Mouse (Mus musculus) intestine, embryonic 16.5 days (tissue): ENCODE measurements at regions not wholly inside any gene's neighbourhood (a gene's known extent, or its start where the extent isn't known, plus 50 kb on each side); places are given as distances from the start of the nearest gene placed in this dataset.

Source experiments
- ATAC-seq: fragments of 200-750 bp; cut with Nextera tagmentation; 2 replicates; pipeline ENCODE4 v1.8.0; 2017; ENCODE audit warnings: moderate TSS enrichment, moderate library complexity
- H3K27ac ChIP-seq: fragments of 300-500 bp; sonication (generic); 2 replicates; pipeline ENCODE4 v1.5.1; 2014; ENCODE audit warnings: mild to moderate bottlenecking, low read length
- H3K27me3 ChIP-seq: fragments of 300-500 bp; sonication (generic); replicated peaks from 2 replicates; pipeline ENCODE4 v1.6.1; 2014; ENCODE audit warnings: low read length, control low read depth, mixed read lengths; ENCODE audit not compliant: control insufficient read depth, insufficient read depth
- H3K36me3 ChIP-seq: fragments of 300-500 bp; sonication (generic); 2 replicates; pipeline ENCODE4 v1.6.1; 2014; ENCODE audit warnings: low read length, control low read depth; ENCODE audit not compliant: control insufficient read depth, insufficient read depth
- H3K4me1 ChIP-seq: fragments of 300-500 bp; sonication (generic); 2 replicates; pipeline ENCODE4 v1.6.1; 2014; ENCODE audit warnings: low read length, control low read depth, mixed read lengths; ENCODE audit not compliant: control insufficient read depth, insufficient read depth
- H3K4me2 ChIP-seq: fragments of 300-500 bp; sonication (generic); 2 replicates; pipeline ENCODE4 v1.6.1; 2014; ENCODE audit warnings: low read depth, low read length, control low read depth
- H3K4me3 ChIP-seq: fragments of 300-500 bp; sonication (generic); 2 replicates; pipeline ENCODE4 v1.5.1; 2014; ENCODE audit warnings: mild to moderate bottlenecking, low read length
- H3K9ac ChIP-seq: fragments of 300-500 bp; sonication (generic); 2 replicates; pipeline ENCODE4 v1.6.1; 2014; ENCODE audit warnings: low read depth, low read length
- H3K9me3 ChIP-seq: fragments of 300-500 bp; sonication (generic); 2 replicates; pipeline ENCODE4 v1.6.1; 2016; ENCODE audit warnings: low read length, control low read depth; ENCODE audit not compliant: control insufficient read depth
- WGBS: fragments of 180-500 bp; shearing (Covaris S2); extraction: QIAGEN DNeasy Blood & Tissue Kit; methylation state at CpG from one replicate; pipeline ENCODE4 v1.1.7; 2014; 5-methylcytosine and 5-hydroxymethylcytosine counted together

DNA sequence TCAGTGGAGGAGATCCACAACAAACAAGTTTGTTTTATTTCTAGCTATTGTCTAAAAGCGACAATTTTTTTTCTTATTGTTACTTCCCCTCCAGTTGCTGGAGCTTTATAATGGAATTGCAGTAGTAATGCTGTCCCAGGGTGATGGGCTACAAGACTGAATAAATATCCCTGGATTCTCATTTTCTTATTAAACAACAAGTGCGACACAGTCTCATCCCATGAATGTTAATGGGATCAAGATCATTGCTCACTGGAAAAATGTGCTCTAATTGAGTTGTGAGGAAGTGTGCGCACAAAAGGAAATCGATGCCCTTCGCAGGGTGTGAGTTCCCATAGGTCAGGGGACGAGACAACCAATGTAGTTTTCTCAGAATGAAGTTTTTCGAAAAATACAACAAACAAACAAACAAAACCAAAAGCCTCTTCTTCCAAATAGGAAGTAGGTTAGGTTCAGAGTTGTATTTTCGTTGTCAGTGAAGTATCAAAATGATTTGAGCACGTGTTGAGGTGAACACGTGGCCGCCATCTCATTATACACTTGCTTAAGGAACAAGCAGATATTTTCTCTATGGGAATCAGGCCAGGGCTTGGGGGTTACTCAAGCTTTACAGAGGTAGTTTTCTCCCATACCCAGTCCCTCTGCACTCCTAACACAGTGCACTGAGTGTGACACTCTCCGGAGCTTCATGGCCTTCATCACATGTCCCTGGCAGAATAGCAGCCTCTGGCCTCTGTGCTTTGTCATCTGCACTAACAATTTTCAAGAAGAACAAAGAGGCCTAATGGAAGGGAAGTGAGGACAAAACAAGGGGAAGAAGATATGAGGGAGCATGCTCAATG lies 205.7 kb downstream of the Rnf152 start:
- H3K27ac ChIP-seq, result no peak overlapping the region
- H3K9ac ChIP-seq, result no peak overlapping the region
- no peaks in the 10 kb centered on the region for H3K4me1 ChIP-seq
- H3K4me2 ChIP-seq, result no peak overlapping the region
- H3K4me3 ChIP-seq, result no peak overlapping the region
- 83% methylated on average over 12 of the region's 12 CpGs for WGBS
- H3K36me3 ChIP-seq, result no peaks in the 10 kb centered on the region
- no peaks in the 10 kb centered on the region for H3K27me3 ChIP-seq
- no peaks in the 10 kb centered on the region for H3K9me3 ChIP-seq
- ATAC-seq, result no peak

DNA sequence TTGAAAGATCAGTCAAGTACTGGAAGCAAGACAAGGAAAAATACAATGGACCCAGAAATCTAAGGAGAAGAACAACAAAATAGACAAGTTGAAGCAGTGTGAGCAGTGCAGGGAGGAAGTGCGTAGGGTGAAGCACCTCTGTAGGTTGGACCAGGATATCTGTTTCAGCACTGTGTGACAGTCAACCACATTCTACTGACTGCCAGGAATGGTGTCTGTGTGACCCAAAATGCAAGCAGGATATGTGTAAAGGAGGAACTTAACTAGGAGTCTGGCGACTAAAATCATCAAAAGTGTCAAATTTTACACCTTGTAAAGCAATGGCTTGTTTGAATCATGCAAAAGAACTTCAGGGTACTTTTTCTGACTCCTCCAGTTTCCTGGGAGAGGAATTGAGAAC lies 207.7 kb downstream of the Rnf152 start:
- ATAC-seq, result no peak
- 83% methylated on average over 2 of the region's 2 CpGs for WGBS
- Histone ChIP-seq H3K9ac (no peak overlapping the region), H3K9me3 (no peaks in the 10 kb centered on the region), H3K4me3 (no peak overlapping the region), H3K4me2 (no peak overlapping the region), H3K27me3 (no peaks in the 10 kb centered on the region), H3K4me1 (no peaks in the 10 kb centered on the region), H3K36me3 (no peaks in the 10 kb centered on the region), H3K27ac (no peak overlapping the region)

DNA sequence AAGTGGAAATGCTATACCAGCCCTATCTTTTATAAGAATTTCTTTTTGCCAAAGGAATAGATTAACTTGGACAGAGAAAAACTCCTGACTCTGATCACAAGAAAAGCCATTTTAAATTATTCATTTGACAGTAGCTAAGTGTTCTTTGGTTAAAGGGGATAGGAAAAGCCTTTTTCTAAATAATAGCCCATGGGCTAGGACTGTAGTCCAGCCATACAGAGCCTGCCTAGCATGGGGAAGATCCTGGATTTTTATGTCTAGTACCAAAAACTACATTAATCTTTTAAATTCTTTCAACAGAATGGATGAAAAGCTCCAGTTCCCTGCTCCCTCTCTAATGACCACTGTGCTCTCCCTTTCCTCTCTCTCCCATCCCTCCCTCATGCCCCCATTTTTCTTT lies 208.5 kb downstream of the Rnf152 start:
- Histone ChIP-seq H3K27ac (no peak overlapping the region), H3K4me2 (no peak overlapping the region), H3K4me3 (no peak overlapping the region), H3K27me3 (no peaks in the 10 kb centered on the region), H3K36me3 (no peaks in the 10 kb centered on the region), H3K4me1 (no peaks in the 10 kb centered on the region), H3K9me3 (no peaks in the 10 kb centered on the region), H3K9ac (no peak overlapping the region)
- no peak for ATAC-seq

DNA sequence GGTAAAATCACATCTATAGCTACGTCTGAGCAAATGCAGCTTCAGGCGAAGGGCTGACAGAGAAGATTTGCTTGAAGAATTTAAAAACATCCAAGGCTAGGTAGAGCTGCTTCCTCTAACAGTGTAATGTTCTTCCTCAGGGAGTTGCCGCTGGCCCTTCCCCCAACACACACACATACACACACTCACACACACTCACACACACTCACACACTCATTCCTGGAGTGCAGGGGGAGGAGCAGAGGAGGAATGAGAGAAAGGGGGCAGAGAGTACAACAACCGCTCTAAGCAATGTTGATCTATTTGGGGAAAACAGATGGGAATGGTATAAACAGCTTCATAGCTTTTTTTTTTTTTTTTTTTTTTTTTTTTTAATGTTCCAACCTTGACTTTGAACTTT lies 232.6 kb downstream of the Rnf152 start:
- H3K4me2 ChIP-seq, result no peak overlapping the region
- no peak overlapping the region for H3K4me3 ChIP-seq
- no peak overlapping the region for H3K27ac ChIP-seq
- no peaks in the 10 kb centered on the region for H3K27me3 ChIP-seq
- WGBS, result 74% methylated on average over 4 of the region's 4 CpGs
- H3K9ac ChIP-seq, result no peak overlapping the region
- H3K9me3 ChIP-seq, result no peaks in the 10 kb centered on the region
- H3K36me3 ChIP-seq, result no peaks in the 10 kb centered on the region
- ATAC-seq, result peak; percentile 58; the same call in 1 of the 2 replicates
- peaks cover 5% of the 10 kb centered on the region; the same call in 1 of the 2 replicates for H3K4me1 ChIP-seq

DNA sequence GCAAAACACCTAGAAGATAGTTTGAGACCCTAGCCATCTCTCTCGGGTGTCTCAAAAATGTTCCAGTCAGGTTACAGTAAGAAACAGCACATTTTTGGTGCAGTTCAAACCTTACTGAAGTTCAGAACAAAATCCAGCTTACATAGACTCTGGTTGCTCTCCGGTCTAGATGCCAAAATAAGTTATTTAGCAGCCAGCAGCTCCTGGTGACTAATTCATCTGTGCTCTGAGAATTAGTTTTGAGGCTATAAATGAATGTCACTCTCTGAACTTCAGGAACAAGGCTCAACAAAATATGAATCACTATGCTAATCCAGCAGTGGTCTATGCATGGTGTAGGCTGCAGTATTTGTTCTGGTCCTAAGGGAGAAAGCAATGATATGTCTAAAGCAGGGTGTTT lies 238.6 kb downstream of the Rnf152 start:
- Histone ChIP-seq H3K4me1 (no peaks in the 10 kb centered on the region), H3K4me2 (no peak overlapping the region), H3K36me3 (no peaks in the 10 kb centered on the region), H3K9ac (no peak overlapping the region), H3K27ac (no peak overlapping the region), H3K27me3 (no peaks in the 10 kb centered on the region), H3K9me3 (no peaks in the 10 kb centered on the region), H3K4me3 (no peak overlapping the region)
- 72% methylated on average over 2 of the region's 2 CpGs for WGBS
- ATAC-seq, result no peak

DNA sequence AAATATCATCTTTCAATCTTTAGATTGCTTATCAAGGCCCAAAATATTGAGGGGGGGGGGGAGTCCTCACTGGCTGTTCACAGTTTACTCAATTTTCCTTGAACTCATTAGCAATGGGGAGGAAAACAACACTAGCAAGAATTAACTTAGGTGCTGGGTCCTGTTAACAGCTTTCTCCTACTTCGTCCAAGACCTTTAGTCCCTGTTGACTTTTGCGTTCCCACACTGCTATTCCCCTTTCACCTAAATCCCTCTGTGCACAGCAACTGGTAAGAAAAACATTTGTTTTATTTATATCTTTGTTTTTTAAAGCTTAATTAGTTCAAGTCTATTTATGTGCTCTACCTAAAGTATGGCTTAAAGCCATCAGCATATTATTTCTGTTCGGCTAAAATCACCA lies 240.3 kb downstream of the Rnf152 start:
- H3K27me3 ChIP-seq, result no peaks in the 10 kb centered on the region
- H3K9ac ChIP-seq, result no peak overlapping the region
- H3K36me3 ChIP-seq, result no peaks in the 10 kb centered on the region
- H3K4me1 ChIP-seq, result no peaks in the 10 kb centered on the region
- 86% methylated on average over 3 of the region's 3 CpGs for WGBS
- no peaks in the 10 kb centered on the region for H3K9me3 ChIP-seq
- H3K4me2 ChIP-seq, result no peak overlapping the region
- no peak overlapping the region for H3K27ac ChIP-seq
- no peak for ATAC-seq
- no peak overlapping the region for H3K4me3 ChIP-seq

DNA sequence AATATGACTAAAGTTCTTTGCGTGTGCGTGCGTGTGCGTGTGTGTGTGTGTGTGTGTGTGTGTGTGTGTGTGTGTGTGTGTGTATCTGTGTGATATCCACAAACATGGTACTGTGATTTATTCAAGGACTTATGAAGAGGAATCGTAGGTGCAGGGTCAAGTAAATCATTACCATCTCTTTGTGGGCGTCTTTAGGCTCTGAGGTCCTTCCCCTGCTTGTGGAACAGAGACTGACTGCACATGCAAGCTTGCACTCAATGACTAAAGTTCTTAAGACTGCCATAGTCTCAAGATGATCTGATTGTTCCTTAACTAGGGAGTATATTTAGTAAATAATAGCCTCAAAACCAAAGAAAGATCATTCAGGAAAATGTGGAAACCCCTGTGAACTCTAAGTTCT lies 241.1 kb downstream of the Rnf152 start:
- no peak overlapping the region for H3K9ac ChIP-seq
- WGBS, result 82% methylated on average over 6 of the region's 6 CpGs
- no peaks in the 10 kb centered on the region for H3K9me3 ChIP-seq
- H3K27ac ChIP-seq, result no peak overlapping the region
- no peaks in the 10 kb centered on the region for H3K27me3 ChIP-seq
- no peak overlapping the region for H3K4me2 ChIP-seq
- H3K4me1 ChIP-seq, result no peaks in the 10 kb centered on the region
- ATAC-seq, result no peak
- no peak overlapping the region for H3K4me3 ChIP-seq
- H3K36me3 ChIP-seq, result no peaks in the 10 kb centered on the region

DNA sequence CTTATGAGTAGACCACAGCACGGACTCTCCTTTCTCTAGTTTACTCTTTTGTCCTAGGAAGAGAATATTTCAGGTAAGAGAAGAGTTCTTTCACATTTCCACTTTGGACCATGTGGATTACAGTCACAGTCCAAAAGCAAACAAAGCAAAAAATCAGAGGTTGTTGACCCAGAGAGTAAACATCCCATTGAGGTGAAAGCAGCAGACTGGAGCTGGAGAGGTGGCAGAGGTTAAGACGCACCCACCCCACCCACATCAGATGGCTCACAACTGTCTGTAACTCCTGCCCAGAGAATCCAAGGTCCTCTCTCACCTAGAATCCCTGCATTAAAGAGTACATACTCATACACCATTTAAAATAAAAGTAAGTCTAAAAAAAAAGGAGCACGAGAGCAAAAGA lies 241.7 kb downstream of the Rnf152 start:
- Histone ChIP-seq H3K36me3 (no peaks in the 10 kb centered on the region), H3K4me2 (no peak overlapping the region), H3K4me1 (no peaks in the 10 kb centered on the region), H3K4me3 (no peak overlapping the region), H3K9ac (no peak overlapping the region), H3K27ac (no peak overlapping the region), H3K9me3 (no peaks in the 10 kb centered on the region), H3K27me3 (no peaks in the 10 kb centered on the region)
- ATAC-seq, result peak; percentile 84
- WGBS, result 79% methylated on average over 3 of the region's 3 CpGs

DNA sequence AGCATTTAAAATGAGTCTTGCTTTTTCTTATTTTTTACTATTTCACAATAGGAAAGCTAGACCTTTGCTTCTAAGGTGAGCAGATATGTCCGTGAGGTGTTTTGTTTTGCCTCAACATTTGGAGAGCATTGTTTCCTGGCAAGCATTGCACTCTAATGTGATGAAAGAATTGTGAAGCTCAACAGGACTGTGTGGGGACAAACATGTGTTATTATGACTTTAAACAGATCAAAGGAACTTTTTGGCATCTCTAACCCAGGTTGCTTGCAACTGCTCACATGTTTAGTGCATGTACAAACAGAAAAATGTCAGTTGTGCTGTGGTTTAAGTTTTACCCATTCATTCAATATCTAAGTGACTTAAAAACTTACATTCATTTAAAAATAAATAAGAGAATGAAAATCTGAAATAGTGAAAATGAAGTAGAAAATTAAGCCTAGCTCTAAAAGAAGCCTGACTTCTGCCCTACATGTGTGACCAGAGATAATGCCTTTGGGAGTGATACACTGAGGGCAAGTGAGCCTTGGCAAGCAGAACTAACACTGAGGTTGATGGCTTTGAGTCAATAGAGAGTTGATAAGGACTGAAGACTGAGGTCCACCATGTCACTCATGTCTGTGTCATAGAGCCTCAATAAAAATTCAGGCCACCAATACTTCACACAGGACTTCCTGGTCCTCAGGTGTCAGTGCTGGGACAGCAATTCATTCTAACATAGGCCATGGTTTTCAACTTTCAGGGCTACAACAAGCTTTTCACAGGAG lies 243.6 kb downstream of the Rnf152 start:
- Histone ChIP-seq H3K4me1 (no peaks in the 10 kb centered on the region), H3K9ac (no peak overlapping the region), H3K4me2 (no peak overlapping the region), H3K27me3 (no peaks in the 10 kb centered on the region), H3K36me3 (no peaks in the 10 kb centered on the region), H3K4me3 (no peak overlapping the region), H3K27ac (no peak overlapping the region), H3K9me3 (no peaks in the 10 kb centered on the region)
- ATAC-seq, result 0 out of 2 replicates have a peak, but pooled peaks have one; percentile 27
- 86% methylated on average over 1 of the region's 1 CpGs for WGBS
